Mouse (Mus musculus) CD4-positive helper T cell, adult 2 months (primary cell): Measurements from ENCODE around the gene Olfr692.

Experiments
- DNase-seq: peaks from one replicate; pipeline ENCODE4 v3.0.0-alpha.2; 2012; ENCODE audit warnings: low read depth, missing footprints, low spot score

Gene Olfr692

GRCm38 (mm10) chr7:105404268-105404667 lies 36.2 kb downstream of the Olfr692 start, which contains the start of gene Cnga4:
Gene Cnga4, plus strand, starts transcription at chr7:105404568.
- no peak for DNase-seq

- no peak for DNase-seq
Observed at GRCm38 (mm10) chr7:105406322-105406721, 38.3 kb downstream of the Olfr692 start.

GRCm38 (mm10) chr7:105411874-105412632 lies 44.0 kb downstream of the Olfr692 start:
- DNase-seq: peak; percentile 53

- no peak for DNase-seq
Observed at GRCm38 (mm10) chr7:105414385-105414784, 46.4 kb downstream of the Olfr692 start.

GRCm38 (mm10) chr7:105416529-105416928 lies 48.5 kb downstream of the Olfr692 start:
- no peak for DNase-seq

GRCm38 (mm10) chr7:105418106-105418505 lies 50.1 kb downstream of the Olfr692 start:
- no peak for DNase-seq
